Mouse (Mus musculus) spleen, postnatal 14 days (tissue): ENCODE results near the gene Cnpy4.

Experiments used
- DNase-seq, 2 experiments: peaks; one replicate each; pipeline ENCODE4 v3.0.0; 2021 to 2022; ENCODE audit warnings: low spot score in 2 of 2

The Cnpy4 gene

DNA sequence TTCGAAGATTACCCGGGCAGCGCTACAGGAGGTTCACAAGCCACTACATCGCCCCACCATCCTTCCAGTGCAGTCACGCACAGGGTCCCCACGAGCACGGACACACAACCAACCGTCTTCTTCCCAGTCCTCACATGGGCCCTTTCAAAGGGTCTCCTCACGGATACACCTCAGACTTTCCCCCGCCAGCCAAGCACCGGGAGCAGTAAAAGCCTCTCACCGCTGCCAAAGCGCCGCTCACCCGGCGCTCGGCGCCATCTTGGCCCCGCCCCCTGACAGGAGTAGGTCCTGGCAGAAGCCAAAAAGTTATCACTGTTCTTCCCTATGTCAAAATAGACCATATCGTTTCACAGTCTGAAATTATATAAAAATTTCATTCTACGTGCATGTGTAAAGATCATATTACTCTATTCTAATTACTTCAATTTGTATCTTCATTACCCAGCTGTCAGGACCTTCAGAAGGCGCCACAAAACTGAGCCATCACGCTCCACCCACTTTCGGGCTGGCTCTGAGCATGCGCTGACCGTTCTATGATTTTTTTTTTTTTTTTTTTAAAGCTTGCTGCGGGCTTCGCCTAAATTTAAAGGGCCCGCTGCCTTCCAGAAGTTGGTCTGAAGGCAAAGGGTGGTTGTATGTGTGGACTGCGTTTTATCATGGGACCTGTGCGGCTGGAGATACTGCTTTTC, at the start of gene Cnpy4, which contains the start of gene Taf6:
Gene Cnpy4, plus strand, starts transcription at position 536 of the 689 bp plus-strand sequence.
Gene Taf6, minus strand, starts transcription at position 502 of the 689 bp plus-strand sequence.
- peak; percentile 67 to 76 for DNase-seq

DNA sequence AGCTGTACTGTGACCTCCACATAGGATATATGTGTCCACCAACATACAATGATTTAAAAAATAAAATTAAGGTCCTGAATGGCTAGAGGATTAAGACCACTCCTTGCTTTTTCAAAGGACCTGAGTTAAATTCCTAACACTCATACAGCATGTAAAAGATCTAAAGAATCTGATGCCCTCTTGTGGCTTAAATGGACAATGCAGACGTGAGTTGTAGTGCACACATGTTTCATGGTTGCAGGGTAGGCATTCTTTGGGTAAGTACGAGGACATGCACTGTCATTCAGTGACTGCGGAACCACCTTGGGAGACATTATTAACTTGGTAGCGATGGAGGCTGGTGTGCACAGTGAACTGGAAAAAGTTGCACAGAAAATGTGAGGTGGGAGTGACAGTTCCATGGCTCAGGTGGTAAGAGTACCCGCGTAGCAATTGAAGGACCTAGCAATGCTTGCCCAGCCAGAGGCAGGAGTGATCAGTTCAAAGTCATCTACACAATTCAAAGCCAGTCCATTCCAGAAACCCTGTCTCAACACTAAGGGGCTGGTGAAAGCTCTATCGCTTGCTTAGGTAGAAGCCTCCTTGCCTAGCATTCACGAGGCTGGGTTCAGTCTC, 49.2 kb upstream of the Cnpy4 start:
- no peak for DNase-seq

DNA sequence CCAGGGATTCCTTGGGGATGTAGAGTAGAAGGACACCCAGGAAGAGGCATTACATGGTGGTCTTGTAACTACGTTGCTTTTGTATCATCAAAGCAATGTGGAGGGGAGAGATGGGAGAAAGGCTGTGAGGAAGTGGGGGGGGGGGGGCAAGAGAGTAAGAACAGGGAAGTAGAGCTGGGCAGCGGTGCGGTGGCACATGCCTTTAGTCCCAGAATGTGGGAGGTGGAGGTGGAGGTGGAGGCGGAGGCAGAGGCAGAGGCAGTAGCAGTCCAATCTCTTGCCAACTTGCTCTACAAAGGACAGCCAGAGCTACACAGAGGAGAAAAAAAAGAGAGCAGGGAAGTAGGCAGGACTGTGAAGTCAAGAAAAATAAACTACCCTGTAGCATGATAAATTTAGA, 48.7 kb upstream of the Cnpy4 start:
- DNase-seq: no peak

DNA sequence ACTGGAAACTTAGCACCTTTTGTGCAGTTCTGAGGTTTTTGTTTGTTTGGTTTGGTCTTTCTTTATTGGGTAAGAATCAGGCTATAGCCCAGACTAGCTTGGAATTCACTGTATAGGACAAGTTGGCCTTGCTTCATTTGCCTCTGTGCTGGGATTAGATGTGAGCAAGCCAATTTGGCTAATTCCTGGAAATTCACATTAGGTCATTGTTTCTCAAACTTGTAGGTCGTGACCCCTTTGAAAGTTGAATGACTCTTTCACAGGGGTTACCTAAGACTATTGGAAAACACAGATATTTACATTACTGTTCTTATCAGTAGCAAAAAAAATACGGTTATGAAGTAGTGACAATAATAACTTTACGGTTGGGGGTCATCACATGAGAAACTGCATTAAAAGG, 32.9 kb upstream of the Cnpy4 start:
- no peak for DNase-seq

GRCm38 (mm10) chr5:138155443-138155976, 31.8 kb upstream of the Cnpy4 start, which contains the start of gene Zfp113:
Gene Zfp113 (minus strand): TSS chr5:138155744.
- DNase-seq: peak; percentile 63 to 80

DNA sequence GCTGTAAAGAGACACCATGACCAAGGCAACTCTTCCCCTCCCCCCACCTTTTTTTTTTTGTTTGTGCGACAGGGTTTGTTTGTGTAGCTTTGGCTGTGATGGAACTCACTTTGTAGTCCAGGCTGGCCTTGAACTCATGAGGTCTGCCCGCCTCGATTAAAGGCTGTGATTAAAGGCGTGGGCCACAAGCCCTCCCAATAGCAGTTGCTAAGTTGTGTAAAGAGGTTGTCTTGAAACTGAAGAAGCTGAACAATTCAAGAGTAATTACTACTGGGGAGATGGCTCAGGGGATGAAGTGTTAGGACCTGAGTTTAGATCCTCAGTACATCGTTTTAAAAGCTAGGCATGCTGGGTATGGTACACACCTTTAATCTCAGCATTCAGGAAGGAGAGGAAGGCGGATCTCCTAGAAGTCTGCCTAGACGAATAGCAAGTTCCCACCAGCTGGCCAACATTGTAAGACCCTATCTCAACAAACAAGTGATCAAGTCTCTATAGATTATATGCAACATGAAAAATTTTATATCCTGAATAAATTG, 27.0 kb upstream of the Cnpy4 start:
- no peak for DNase-seq

GRCm38 (mm10) chr5:138160842-138161665, 26.2 kb upstream of the Cnpy4 start, which contains the start of gene Cops6:
Gene Cops6 (plus strand): TSS chr5:138161071.
- DNase-seq: peak; percentile 87 to 94

GRCm38 (mm10) chr5:138163046-138163445, 24.2 kb upstream of the Cnpy4 start:
- DNase-seq: no peak

DNA sequence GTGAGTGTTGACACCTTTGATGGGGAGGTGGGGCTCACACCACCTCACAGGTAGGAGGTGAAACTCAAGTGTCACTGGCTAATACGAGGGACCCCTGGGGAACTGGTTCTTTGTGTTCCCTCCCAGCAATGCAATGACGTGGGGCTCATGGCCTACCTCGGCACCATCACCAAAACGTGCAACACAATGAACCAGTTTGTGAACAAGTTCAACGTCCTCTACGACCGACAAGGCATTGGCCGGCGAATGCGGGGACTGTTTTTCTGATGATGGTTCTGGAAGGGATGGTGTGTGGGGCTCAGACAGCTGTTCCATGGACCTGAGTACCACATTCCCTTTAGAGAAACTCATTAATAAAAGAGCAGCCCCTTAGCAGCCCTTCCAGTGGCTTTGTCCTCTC, 23.7 kb upstream of the Cnpy4 start:
- no peak for DNase-seq

GRCm38 (mm10) chr5:138165594-138165993, 21.7 kb upstream of the Cnpy4 start:
- no peak for DNase-seq

DNA sequence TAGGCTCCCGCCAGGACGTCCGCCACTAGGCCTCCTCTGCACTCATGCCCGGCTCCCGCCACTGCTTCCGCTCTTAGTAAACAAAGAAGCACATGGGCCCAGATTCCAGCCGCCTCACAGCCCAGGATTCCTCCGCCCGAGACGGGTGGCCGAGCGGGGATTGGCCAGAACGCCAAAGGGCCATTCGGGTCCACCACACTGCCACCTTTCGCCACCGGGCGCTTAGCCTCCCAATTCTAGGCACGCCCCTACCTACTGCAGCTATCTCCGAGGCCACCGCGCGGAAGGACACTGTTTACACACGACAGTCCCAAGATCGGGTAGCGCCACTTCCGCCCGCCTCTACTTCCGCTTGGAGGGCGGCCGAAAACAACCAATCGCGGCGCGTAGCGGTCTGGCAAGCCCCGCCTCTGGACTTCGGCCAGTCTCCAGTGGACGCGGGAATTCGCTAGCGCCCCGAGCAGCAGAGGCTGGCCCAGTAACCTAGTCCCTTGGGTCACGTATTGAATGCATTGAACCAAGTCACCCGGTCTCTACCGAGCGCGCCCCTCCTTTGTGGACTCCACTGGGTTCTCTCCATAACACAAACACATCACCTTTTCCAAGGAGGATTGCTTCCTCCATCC, 16.2 kb upstream of the Cnpy4 start:
- peak; percentile 91 to 92 for DNase-seq

GRCm38 (mm10) chr5:138171695-138172491, 15.4 kb upstream of the Cnpy4 start, which contains the start of the genes Ap4m1 and Mcm7:
Gene Ap4m1 (plus strand): TSS chr5:138172002.
Gene Mcm7 (minus strand): TSS chr5:138172422.
- DNase-seq: peak; percentile 88 to 89

GRCm38 (mm10) chr5:138173217-138173616, 14.1 kb upstream of the Cnpy4 start:
- no peak for DNase-seq

DNA sequence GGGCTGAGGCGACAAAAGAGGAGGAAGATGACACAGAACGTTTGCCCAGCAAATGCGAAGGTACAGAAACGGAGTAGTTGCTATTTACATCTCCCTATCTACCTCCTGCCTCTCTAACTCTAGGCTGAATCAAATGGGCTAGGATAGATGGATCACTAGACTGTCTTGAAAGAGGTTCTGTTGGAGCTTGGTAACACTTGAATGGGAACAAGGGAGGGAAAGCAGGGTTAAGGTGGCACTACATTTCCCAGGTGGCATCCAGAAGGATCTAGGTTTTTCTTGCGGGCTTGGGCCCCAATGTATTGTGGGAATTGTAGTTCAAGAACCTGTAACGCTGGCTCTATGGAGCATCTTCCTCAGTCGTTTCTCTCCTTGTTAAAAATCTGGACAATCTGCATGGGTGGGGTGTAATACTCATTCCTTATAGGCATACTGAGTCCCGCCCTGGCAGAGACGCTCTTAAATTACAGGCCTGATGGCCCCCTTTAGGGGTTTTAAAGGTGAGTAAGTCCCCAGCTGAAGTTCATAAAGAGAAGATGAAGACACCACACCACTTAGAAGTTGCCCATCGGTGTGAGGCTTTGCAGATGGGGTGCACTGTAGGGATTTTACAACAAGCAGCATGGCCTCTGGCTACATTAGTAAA, 499 bp downstream of the Cnpy4 start:
- peak in 1 of 2 experiments; percentile 38 for DNase-seq

DNA sequence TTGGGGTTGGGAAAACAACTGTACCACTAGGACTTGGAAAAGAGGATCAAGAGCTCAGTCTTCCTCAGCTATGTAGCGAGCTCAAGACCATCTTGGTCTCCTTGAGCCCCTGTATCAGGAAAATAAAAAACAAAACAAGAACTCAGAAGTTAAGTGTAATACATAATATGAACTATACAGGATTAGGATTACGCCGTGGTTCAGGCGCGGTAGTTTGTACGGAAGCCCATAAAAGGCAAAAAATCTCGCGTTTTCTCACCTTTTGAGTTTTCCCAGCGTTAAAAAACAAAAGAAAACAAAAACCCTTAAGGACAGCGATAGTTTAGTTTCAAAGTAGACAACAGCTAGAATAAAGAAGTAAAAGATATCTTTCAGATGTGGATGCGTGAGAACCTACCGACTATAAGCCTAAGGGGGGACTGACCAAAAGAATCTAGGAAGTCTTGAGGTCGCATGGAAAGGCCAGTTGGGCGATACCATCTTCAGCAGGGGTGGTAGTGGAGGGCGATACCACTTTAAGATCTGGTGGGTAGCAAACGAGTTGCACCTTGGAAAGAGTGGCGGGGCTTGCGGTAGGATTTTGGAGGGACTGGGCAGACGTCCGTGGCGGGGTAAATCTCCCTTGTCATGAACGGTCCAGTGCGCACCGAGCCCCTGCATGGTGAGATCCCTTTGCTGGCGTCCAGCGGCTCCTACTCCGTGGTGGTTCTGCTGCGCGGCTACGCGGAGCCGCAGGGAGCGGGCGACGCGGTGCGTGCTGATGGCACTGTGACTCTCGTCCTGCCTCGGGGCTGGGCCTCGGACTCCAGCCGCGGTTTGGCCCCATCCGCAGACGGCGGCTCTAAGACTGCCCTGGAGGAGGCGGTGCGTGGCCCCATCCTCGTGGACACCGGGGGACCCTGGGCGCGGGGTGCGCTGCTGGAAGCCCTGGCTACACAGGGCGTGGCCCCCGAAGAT, 6.8 kb downstream of the Cnpy4 start, which contains the start of gene Mblac1:
Gene Mblac1, plus strand, starts transcription at position 544 of the 957 bp plus-strand sequence.
- DNase-seq: peak; percentile 71 to 72

DNA sequence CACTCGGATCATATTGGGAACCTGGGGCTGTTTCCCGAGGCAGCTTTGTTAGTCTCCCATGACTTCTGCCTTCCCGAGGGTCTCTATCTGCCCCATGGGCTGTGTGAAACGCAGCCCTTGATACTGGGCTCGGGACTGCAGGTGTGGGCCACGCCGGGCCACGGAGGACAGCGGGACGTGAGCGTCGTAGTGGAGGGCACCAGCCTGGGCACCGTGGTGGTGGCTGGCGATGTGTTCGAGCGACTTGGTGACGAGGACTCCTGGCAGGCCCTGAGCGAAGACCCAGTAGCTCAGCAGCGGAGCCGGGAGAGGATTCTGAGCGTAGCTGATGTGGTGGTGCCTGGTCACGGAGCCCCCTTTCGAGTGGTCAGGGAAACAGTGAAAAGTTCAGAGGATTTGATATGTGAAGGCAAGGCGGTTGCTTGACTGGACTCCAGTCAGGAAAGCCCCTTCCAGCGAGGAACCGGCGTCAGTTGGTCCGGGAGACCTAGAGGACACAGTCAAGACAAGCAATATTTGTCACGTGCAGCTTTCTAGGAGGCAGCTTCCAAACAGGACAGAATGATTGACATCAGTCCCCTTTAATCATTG, 7.6 kb downstream of the Cnpy4 start:
- DNase-seq: no peak

DNA sequence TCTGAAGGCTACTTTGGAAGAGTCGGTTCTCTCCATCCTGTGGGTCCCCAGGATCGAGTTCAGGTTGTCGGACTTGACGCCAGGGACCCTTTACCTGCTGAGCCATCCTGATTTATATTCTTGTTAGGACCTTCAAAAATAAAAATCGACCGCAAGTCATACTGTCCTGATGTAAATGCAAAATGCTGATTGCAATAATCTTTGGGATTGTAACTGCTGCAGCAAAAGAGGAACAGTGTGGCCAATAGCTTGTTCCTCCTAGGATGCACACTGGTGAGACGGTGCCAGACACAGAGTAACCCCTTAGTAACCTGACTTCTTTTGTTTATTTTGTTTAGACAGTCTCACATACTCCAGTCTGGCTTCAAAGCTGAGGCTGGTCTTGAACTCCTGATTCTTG, 8.2 kb downstream of the Cnpy4 start:
- no peak for DNase-seq

DNA sequence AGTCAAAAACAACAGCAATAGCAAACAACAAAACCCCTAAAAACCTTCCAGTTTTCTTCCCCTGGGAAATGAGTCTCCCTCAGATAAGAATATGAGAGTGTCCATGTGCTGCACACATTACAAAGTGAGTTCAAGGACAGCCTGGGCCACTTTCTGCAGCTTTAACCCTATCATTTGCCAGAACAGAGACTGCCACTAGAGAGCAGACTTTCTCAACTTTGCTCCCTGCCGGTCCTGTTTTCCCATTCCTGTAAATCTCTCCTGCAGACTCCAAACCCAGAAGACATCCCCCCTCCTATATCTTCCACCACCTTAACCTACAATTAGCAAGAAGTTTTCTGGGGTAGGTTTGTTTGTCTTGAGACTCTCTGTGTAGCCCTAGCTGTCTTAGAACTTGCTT, 12.3 kb downstream of the Cnpy4 start:
- DNase-seq: no peak
